Mouse (Mus musculus) hindbrain, postnatal 0 days (tissue): Measurements from ENCODE around the gene Zfp367. TPM values are rescaled to one million over a fixed set of nuclear protein-coding genes. Genes with fewer than 3 reads are reported as not detected.

Source experiments
- ATAC-seq: fragments of 200-750 bp; cut with Nextera tagmentation; 2 replicates; pipeline ENCODE4 v1.8.0; 2017; ENCODE audit warnings: mild to moderate bottlenecking, moderate TSS enrichment, moderate library complexity
- DNase-seq: peaks from one replicate; pipeline ENCODE4 v3.0.0-alpha.2; 2015; ENCODE audit warnings: low spot score
- H3K27ac ChIP-seq: fragments of 300-500 bp; sonication (generic); 2 replicates; pipeline ENCODE4 v1.5.1; 2014; ENCODE audit warnings: mild to moderate bottlenecking
- H3K27me3 ChIP-seq: fragments of 300-500 bp; sonication (generic); 2 replicates; pipeline ENCODE4 v1.6.1; 2014; ENCODE audit warnings: low read length, mixed read lengths; ENCODE audit not compliant: insufficient read depth
- H3K36me3 ChIP-seq: fragments of 300-500 bp; sonication (generic); 2 replicates; pipeline ENCODE4 v1.6.1; 2014; ENCODE audit warnings: low read length, mixed read lengths; ENCODE audit not compliant: insufficient read depth
- H3K4me1 ChIP-seq: fragments of 300-500 bp; sonication (generic); 2 replicates; pipeline ENCODE4 v1.6.1; 2014; ENCODE audit warnings: antibody characterized with exemption, low read length, mixed read lengths; ENCODE audit not compliant: insufficient read depth
- H3K4me2 ChIP-seq: fragments of 300-500 bp; sonication (generic); 2 replicates; pipeline ENCODE4 v1.6.1; 2014; ENCODE audit warnings: low read depth, mild to moderate bottlenecking, low read length, moderate library complexity, mixed read lengths
- H3K4me3 ChIP-seq: fragments of 300-500 bp; sonication (generic); 2 replicates; pipeline ENCODE4 v1.5.1; 2014; ENCODE audit warnings: low read length
- H3K9ac ChIP-seq: fragments of 300-500 bp; sonication (generic); replicated peaks from 2 replicates; pipeline ENCODE4 v1.6.1; 2014; ENCODE audit warnings: mild to moderate bottlenecking, low read length, moderate library complexity, mixed read lengths
- H3K9me3 ChIP-seq: fragments of 300-500 bp; sonication (generic); 2 replicates; pipeline ENCODE4 v1.6.1; 2016; ENCODE audit warnings: low read length, mixed read lengths
- CTCF ChIP-seq: IDR thresholded peaks from 2 replicates; pipeline ENCODE4 v1.5.1; 2016; ENCODE audit warnings: antibody characterized with exemption, control low read depth, low read depth
- WGBS: fragments of 180-500 bp; shearing (Covaris S2); extraction: QIAGEN DNeasy Blood & Tissue Kit; methylation state at CpG from one replicate; pipeline ENCODE4 v1.1.7; 2014; 5-methylcytosine and 5-hydroxymethylcytosine counted together
- polyA plus RNA-seq: library from polyadenylated mRNA; unstranded; fragments of >200 nt; fragmentation: Nextera tagmentation; extraction: Ambion mirVana; gene quantifications from 2 replicates; pipeline ENCODE4 v1.2.1, GENCODE M21; 2015
- total RNA-seq: library from RNA; depleted of rRNA; stranded (reverse); fragments of >200 nt; gene quantifications from 2 replicates; pipeline ENCODE4 v1.2.3, GENCODE M21; 2014; rRNA removed

Gene Zfp367
- total and polyA plus RNA-seq, 2 experiments from 2014 or later, result 6.7 to 15.3 TPM

DNA sequence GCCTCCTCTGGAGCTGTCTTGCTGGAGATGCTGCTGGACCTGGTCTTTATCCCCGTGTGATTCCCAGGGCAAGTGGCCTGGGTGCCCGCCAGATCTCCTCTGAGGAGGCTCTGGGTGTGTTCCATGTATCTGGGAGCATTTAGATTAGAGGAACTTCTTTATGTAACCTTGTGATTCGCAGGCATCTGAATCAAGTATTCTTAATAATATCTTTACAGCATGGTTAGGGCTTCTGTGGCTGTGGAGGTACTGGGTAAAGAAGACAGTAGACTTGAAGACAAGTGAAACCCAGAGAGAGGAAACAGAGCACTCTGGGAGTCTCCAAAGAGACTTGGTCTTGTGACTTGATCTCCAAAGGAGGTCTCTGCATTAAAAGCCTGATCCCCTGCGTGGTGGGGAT, 63.9 kb downstream of the Zfp367 start, which contains the start of gene Hsd17b3:
Hsd17b3 (minus strand) TSS at position 101 of the 400 bp plus-strand sequence.
- Histone ChIP-seq H3K4me2 (no peak within 1 kb of the TSS), H3K9ac (no peak within 1 kb of the TSS), H3K4me1 (no peaks in the 10 kb centered on the region), H3K4me3 (no peak within 1 kb of the TSS), H3K27me3 (no peaks in the 10 kb centered on the region), H3K36me3 (no peaks in the 10 kb centered on the region), H3K9me3 (no peaks in the 10 kb centered on the region), H3K27ac (no peak within 1 kb of the TSS)
- no peak for DNase-seq
- no peak for TF ChIP-seq CTCF
- no peak for ATAC-seq
- WGBS, result 91% methylated on average over 4 of the region's 4 CpGs

GRCm38 (mm10) chr13:64088057-64088456, 64.9 kb downstream of the Zfp367 start:
- Histone ChIP-seq H3K27me3 (no peaks in the 10 kb centered on the region), H3K4me2 (no peak overlapping the region), H3K36me3 (no peaks in the 10 kb centered on the region), H3K4me3 (no peak overlapping the region), H3K4me1 (no peaks in the 10 kb centered on the region), H3K9me3 (no peaks in the 10 kb centered on the region), H3K27ac (no peak overlapping the region), H3K9ac (no peak overlapping the region)
- no peak for DNase-seq
- no peak for TF ChIP-seq CTCF
- 87% methylated on average over 7 of the region's 7 CpGs for WGBS
- ATAC-seq, result no peak

DNA sequence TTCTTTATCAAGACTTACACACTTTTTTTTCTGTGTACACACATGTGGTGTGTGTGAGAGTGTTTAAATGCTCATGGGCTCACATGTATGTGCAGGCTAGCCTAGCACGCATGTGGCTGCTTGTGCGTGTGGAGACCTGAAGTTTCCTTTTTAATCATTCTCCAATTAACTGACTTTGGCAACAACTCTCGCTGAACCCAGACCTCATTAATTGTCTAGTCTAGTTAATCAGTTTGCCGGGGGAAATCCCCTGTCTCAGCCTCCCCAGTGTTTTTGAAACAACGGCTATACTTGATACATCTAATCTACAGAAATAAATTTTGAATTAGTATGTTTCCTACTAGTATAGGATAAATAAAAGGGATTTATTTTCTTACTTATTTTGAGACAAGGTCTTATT, 67.0 kb downstream of the Zfp367 start:
- H3K27me3 ChIP-seq, result no peaks in the 10 kb centered on the region
- H3K9ac ChIP-seq, result no peak overlapping the region
- no peaks in the 10 kb centered on the region for H3K9me3 ChIP-seq
- H3K4me1 ChIP-seq, result peaks cover 3% of the 10 kb centered on the region; the same call in 1 of the 2 replicates
- DNase-seq (no peak), ATAC-seq (no peak)
- no peak for TF ChIP-seq CTCF
- no peak overlapping the region for H3K4me2 ChIP-seq
- no peaks in the 10 kb centered on the region for H3K36me3 ChIP-seq
- WGBS, result 77% methylated on average over 5 of the region's 5 CpGs
- H3K4me3 ChIP-seq, result no peak overlapping the region
- H3K27ac ChIP-seq, result no peak overlapping the region

DNA sequence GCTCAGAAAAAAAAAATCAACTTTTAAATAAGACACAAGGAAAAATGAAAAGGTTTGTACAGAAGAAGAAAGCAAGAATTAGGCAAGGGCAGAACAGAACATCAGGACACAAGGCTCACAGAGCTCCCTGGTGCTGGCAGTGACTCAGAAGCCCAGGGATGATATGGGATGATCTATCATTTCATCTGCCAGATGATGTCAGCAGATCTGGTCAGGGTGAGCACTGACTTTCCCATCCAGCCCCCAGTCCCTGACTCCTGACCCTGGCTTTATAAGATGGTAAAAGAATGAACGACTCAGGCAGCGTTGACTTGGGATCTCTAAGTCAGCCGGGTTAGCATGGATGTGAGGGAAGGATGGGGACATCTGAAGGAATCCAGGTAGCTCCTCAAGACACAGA, 69.7 kb downstream of the Zfp367 start:
- ATAC-seq (no peak), DNase-seq (no peak)
- no peak for TF ChIP-seq CTCF
- no peak overlapping the region for H3K4me3 ChIP-seq
- no peak overlapping the region for H3K27ac ChIP-seq
- H3K27me3 ChIP-seq, result no peaks in the 10 kb centered on the region
- H3K36me3 ChIP-seq, result no peaks in the 10 kb centered on the region
- no peaks in the 10 kb centered on the region for H3K9me3 ChIP-seq
- H3K9ac ChIP-seq, result no peak overlapping the region
- peaks cover 3% of the 10 kb centered on the region; the same call in 1 of the 2 replicates for H3K4me1 ChIP-seq
- WGBS, result 83% methylated on average over 3 of the region's 3 CpGs
- no peak overlapping the region for H3K4me2 ChIP-seq

Other genes with a start within 250 kb of the Zfp367 start
- gene Hsd17b3, start 64.0 kb downstream of the Zfp367 start, total RNA-seq, result not detected in 2 replicates
- gene Hsd17b3, start 64.0 kb downstream of the Zfp367 start, polyA plus RNA-seq, result not detected in 2 replicates
- gene Slc35d2, start 23.8 kb downstream of the Zfp367 start, total RNA-seq, result 0.83 and 0.89 TPM in 2 replicates
- gene Slc35d2, start 23.8 kb downstream of the Zfp367 start, polyA plus RNA-seq, result 1.5 and 3.4 TPM in 2 replicates
- gene Habp4, start 8.6 kb upstream of the Zfp367 start, total RNA-seq, result 47.1 and 64.6 TPM in 2 replicates
- gene Habp4, start 8.6 kb upstream of the Zfp367 start, polyA plus RNA-seq, result 63.4 and 65.6 TPM in 2 replicates
- gene Cdc14b, start 122.1 kb upstream of the Zfp367 start, total RNA-seq, result 2.2 and 5.5 TPM in 2 replicates
- 2.3 and 2.7 TPM in 2 replicates for gene Cdc14b, start 122.1 kb upstream of the Zfp367 start, polyA plus RNA-seq
- gene Aaed1, start 159.5 kb upstream of the Zfp367 start, total RNA-seq, result 10.5 and 13.5 TPM in 2 replicates
- gene Aaed1, start 159.5 kb upstream of the Zfp367 start, polyA plus RNA-seq, result 16.0 and 18.6 TPM in 2 replicates
- 103 and 116 TPM in 2 replicates for gene Ctsl, start 217.7 kb upstream of the Zfp367 start, total RNA-seq
- 203 and 219 TPM in 2 replicates for gene Ctsl, start 217.7 kb upstream of the Zfp367 start, polyA plus RNA-seq